Mouse (Mus musculus) spleen, adult 2 months (tissue): Measurements from ENCODE around the gene Ntm.

Experiments used
- CTCF ChIP-seq: fragments of 200-500 bp; IDR thresholded peaks from 2 replicates; pipeline ENCODE4 v1.5.1; 2011; ENCODE audit warnings: mild to moderate bottlenecking, inconsistent platforms; ENCODE audit not compliant: insufficient read depth, insufficient read length, insufficient replicate concordance; ENCODE audit errors: extremely low read depth
- POLR2A ChIP-seq: fragments of 200-500 bp; IDR thresholded peaks from 2 replicates; pipeline ENCODE4 v1.6.1; 2011; ENCODE audit warnings: low read depth, low read length, inconsistent platforms

GRCm38 (mm10) chr9:29748070-29748469 lies 214.9 kb downstream of the Ntm start:
- TF ChIP-seq CTCF (no peak), POLR2A (no peak)
